Mouse (Mus musculus): ENCODE measurements around the gene Cdk5rap2.

The Cdk5rap2 gene

GRCm38 (mm10) chr4:70409994-70410721 is at the start of gene Cdk5rap2:
Gene Cdk5rap2 (minus strand): TSS chr4:70410443.
- peak; percentile 94 for DNase-seq (ENCODE audit: low read depth)

GRCm38 (mm10) chr4:70452161-70452560 is 41.9 kb upstream of the Cdk5rap2 start:
- DNase-seq (ENCODE audit: low read depth), result no peak

DNA sequence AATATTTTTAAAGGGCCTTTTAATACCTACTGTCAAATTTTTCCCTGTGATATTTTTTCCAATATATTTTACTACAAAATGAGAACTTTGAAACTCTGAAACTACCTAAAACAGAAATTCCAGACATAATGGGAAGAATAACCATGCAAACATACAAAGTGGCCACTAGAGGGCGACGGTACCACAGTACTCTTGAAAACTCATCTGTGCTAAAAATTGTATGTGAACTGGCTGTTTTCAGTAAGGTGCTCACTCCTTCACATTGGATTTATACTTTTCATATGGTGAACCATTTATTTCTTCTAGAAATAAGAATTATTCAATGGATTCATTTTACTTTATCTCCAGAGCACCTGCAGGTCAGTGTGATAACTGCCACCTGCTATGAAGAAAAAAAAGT is 41.5 kb upstream of the Cdk5rap2 start:
- DNase-seq (ENCODE audit: low read depth), result peak; percentile 64

DNA sequence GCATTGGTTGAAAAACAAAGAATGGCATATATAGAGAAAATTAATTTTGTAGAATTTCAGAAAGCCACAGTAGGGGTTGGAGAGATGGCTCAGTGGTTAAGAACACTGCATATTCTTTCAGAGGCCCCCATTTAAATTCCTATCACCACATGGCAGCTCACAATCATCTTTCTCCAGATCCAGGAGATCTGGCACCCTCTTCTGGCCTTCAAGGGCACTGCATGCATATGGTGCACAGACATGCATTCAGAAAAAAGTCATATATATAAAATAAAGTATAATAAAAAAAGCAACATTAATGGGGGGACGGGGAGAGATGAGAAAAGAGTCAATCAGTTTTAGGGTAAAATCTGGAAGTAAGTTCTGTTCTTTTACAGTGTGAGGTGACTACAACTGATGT is 39.4 kb upstream of the Cdk5rap2 start:
- DNase-seq (ENCODE audit: low read depth), result peak; percentile 23

DNA sequence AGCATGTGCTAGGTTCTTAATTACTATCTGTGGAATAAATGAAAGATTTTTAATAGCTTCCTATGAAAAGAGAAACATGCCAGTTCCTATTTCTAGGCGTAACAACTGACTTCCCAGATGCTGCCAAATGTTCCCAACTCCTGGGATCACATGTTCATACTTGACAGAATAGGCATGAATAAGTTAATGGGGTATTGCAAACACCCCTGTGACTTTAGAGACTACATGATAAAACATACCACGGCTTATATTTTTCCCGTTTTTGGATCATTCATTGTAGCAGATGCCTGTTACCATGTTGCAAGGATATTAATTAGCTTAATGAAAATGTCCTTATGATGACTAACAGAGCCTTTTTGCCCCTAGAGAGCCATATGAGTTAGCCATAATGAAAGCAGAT is 36.5 kb upstream of the Cdk5rap2 start:
- no peak for DNase-seq (ENCODE audit: low read depth)

DNA sequence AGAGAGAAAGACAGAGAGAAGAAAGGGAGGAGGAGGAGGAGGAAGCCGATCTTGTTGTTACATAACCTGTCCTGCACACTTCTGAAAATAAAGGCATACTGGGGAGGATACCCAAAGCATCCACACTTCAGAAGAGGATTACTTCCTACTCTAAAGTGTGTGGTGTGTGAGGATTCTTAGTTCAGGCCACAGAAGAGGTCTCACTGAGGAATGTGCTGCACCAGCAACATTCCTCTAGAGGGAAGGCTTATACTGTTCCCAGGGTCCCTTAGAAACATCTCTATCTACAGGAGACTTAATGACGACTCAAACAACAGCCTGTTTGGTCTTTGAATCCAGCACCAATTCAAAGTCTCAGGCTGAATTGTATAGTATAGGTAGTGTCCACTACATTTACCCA is 10.0 kb upstream of the Cdk5rap2 start:
- DNase-seq (ENCODE audit: low read depth), result no peak

DNA sequence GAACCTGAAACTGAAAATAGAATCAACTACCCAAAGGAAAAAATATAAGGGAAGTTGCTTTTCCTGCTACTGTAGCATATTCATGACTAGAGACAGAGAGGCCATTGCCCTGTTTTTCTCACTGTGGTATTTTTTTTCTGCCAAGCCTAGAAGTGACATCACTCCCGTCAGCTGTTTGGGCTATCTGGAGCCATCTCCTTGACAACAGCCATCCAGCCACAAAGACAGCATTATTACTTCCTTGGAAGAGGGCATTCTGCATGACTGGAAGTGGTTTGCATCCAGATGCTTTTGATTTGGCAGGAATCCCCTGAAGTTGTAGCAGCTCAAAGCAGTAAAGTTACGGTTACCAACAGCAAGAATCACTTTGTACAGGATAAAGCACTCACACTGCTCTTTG is 1.9 kb upstream of the Cdk5rap2 start:
- peak; percentile 14 for DNase-seq (ENCODE audit: low read depth)

- DNase-seq (ENCODE audit: low read depth), result peak; percentile 8
These were observed 787 bp downstream of the Cdk5rap2 start for GRCm38 (mm10) chr4:70409456-70409855.

DNA sequence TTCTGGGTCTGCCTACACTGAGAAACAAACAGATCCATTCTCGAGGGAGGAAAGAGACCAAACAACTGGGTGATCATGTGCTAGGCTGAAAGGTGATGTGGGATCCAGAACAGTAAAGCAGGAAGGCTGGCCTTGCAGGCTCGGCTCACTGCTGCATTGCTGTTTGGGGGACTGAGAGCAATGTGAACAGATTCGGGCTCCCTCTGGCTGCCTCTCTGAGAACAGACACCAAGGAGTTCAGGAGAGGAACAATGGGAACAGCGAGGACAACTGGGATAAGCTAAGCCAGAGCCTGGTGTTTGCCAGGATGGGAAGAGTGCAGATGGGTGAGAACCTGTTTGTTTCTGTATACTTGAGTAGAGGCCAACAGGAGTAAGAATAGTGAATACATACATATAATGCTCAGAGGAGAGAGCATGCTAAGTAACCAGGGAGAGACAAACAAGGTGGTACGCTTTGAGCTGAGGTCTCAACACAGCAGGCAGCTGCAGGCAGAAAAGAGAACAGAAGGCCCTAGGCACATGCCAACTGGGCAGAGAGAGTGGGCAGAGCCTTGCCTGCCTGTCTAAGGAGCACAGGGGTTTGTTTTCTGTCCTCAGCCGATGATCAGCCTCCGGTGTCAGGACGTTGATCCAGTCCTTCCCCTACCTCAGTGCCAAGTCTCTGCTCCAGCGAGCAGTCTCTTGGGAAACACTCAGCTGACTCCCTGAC is 8.0 kb downstream of the Cdk5rap2 start:
- DNase-seq (ENCODE audit: low read depth), result no peak

GRCm38 (mm10) chr4:70399476-70399875 is 10.8 kb downstream of the Cdk5rap2 start:
- DNase-seq (ENCODE audit: low read depth), result no peak

GRCm38 (mm10) chr4:70399074-70399473 is 11.2 kb downstream of the Cdk5rap2 start:
- DNase-seq (ENCODE audit: low read depth), result no peak

DNA sequence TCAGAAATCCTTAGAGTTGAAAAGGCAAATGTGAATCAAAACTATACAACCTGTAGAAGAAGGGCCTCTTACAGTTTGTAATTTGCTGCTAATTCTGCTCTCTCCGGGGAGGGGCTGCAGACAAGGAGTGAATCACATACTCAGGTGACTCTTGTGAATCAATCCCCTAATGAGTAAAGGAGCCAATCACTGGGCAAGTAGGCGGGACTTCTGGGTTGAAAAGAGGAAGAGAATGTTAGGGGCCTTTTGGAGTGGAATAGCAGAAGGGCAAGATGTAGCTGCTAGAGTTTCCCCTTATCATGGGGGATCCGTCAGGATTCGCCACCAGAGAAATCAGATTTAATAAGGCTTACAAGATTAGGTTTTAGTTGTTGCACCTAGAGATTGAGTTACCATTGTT is 12.2 kb downstream of the Cdk5rap2 start:
- no peak for DNase-seq (ENCODE audit: low read depth)

DNA sequence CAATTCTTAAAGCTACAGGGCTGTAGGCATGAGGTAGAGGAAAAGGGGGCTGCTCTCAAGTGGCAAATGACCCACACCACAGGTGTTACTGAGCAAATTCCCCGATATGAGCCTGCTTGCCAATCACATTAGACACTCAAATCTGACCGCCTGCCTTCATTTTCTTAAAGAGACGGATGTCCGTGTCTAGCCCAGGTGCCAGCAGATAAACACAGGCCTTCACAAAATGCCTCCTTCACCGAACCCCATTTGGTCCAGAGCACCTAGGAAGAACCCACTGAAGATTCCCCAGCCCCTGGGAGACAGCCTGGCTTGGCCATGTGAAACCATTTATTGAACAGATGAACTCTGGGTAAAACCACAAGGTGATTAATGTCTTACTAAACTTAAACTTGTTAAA is 13.5 kb downstream of the Cdk5rap2 start:
- DNase-seq (ENCODE audit: low read depth), result no peak

DNA sequence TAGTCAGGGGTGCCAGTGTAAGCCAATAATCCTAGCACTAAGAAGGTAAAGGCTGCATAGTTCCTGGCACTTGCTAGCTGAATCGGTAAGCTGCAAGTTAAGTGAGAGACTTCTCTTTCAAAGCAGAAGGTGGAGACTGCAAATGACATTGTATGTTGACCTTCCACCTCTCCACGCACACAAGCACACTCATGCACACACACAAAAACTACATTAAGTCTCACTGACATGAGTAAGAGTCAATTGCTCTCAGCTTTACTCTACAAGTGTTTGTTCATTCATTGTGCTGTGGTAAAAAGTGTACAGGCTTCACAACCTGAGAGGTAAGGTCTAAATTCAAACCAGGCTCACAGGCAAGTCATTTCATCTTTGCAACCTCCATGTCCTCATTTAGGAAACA is 15.5 kb downstream of the Cdk5rap2 start:
- no peak for DNase-seq (ENCODE audit: low read depth)

- DNase-seq (ENCODE audit: low read depth), result no peak
These were observed 18.4 kb downstream of the Cdk5rap2 start for GRCm38 (mm10) chr4:70391760-70392372.

DNA sequence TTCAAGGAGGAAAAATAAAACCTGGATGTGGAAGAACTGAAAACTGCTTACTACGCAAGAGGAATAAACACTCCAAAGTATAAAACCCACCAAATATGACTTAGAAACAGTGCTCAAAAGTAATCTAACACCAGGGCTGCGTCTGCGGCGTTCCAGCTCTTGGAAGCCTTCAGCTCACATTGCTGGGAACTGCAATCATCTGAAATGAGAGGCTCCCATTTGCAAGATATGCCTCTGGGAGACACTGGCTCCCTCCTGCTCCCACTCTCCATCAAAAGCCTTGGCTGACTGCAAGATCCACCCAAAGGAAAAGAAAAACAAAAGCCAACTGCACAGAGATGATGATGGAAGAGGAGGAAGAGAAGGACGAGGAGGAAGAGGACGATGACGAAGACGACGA is 19.2 kb downstream of the Cdk5rap2 start:
- DNase-seq (ENCODE audit: low read depth), result no peak

- no peak for DNase-seq (ENCODE audit: low read depth)
These were observed 24.0 kb downstream of the Cdk5rap2 start for GRCm38 (mm10) chr4:70386206-70386605.

- no peak for DNase-seq (ENCODE audit: low read depth)
These were observed 32.9 kb downstream of the Cdk5rap2 start for GRCm38 (mm10) chr4:70377359-70377758.

DNA sequence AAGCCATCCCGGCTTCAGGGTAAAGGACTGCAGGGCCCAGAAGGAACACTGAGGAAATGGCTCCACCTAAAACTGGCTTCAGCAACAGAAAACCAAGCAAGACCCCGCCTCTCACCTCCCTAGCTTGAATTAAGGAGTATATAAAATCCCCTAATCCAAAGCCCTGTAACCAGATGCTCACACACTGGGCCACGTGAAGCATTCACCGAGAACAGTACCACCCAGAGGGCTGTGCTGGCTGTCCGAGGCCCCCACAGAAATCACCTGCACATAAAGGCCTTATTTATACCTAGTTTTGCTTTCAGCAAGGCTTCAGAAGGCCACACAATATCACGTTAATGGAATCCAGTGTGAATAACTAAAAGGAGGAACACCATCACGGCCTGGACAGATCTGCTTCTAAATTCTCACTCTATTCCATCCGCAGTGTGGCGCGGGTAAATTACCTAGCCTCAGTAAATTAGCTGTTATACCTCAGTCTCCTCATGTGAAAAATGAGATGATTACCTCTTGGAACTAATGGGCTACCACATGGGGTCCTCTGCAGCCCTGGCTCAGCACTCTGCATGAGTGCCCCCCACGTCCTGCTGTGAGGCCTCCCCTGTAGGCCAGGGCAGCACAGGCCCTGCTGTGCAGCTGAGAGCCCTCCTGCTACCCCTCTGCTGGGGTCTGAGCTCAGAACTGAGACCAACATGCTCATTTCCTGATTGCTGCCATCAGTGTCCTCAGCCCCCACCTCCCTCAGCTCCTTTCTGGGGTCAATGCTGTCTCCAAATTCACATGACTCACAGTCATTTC is 45.0 kb downstream of the Cdk5rap2 start:
- no peak for DNase-seq (ENCODE audit: low read depth)

GRCm38 (mm10) chr4:70361366-70361765 is 48.9 kb downstream of the Cdk5rap2 start:
- DNase-seq (ENCODE audit: low read depth), result no peak

GRCm38 (mm10) chr4:70355659-70356350 is 54.4 kb downstream of the Cdk5rap2 start:
- peak; percentile 59 for DNase-seq (ENCODE audit: low read depth)

DNA sequence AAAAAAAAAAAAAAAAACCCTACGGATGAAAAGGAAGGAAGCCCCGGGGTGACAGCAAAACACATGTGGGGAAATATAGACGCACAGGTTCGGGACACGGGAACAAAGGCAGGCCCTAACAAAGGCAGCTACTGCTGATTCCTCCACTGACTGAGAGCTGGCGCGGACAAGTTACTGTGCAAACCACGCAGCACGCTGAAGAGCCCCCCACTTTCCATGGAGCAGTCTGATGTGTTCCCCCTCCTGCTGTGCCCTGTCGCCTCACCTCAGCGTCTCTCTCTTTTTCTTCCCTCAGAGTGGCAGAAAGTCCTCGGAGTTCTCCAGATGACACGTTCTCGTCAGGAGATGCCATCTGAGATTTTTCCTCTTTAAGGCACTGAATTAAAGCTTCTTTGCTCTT is 55.8 kb downstream of the Cdk5rap2 start:
- DNase-seq (ENCODE audit: low read depth), result no peak

Data from induced T-regulatory cell, adult 2 months (primary cell).